Mouse (Mus musculus): ENCODE measurements around the gene Calhm6. TPM values are rescaled to one million over a fixed set of nuclear protein-coding genes. Genes with fewer than 3 reads are reported as not detected.
A peak's percentile ranks its signal among the peaks of the same experiment; 100 is the strongest.

Calhm6 gene
- polyA plus RNA-seq, 1 experiment from 2014 or later, result 0.21 TPM

- 74% methylated on average over 6 of the region's 6 CpGs for WGBS
- DNase-seq (ENCODE audit: low spot score), result no peak
- no peaks in the 10 kb centered on the region for H3K27me3 ChIP-seq (ENCODE audit: low read depth, poor library complexity, severe bottlenecking)
- no peak overlapping the region for H3K4me3 ChIP-seq
- H3K9me3 ChIP-seq (replicated peaks), result peaks cover 12% of the 10 kb centered on the region; the same call in 1 of the 2 replicates
- peaks cover 19% of the 10 kb centered on the region for H3K4me1 ChIP-seq
- no peaks in the 10 kb centered on the region for H3K36me3 ChIP-seq
- no peak overlapping the region for H3K27ac ChIP-seq (replicated peaks)
These were observed 10.2 kb upstream of the Calhm6 start for GRCm38 (mm10) chr10:34138027-34138426.

- no peak overlapping the region for H3K4me3 ChIP-seq
- peaks cover 19% of the 10 kb centered on the region for H3K4me1 ChIP-seq
- DNase-seq (ENCODE audit: low spot score), result peak; percentile 52
- no peak overlapping the region for H3K27ac ChIP-seq (replicated peaks)
- no peaks in the 10 kb centered on the region for H3K27me3 ChIP-seq (ENCODE audit: low read depth, poor library complexity, severe bottlenecking)
- 21% methylated on average over 6 of the region's 6 CpGs for WGBS
- peaks cover under 1% of the 10 kb centered on the region; the same call in 1 of the 2 replicates for H3K9me3 ChIP-seq (replicated peaks)
- H3K36me3 ChIP-seq, result no peaks in the 10 kb centered on the region
These were observed 8.6 kb upstream of the Calhm6 start for GRCm38 (mm10) chr10:34136432-34136831.

DNA sequence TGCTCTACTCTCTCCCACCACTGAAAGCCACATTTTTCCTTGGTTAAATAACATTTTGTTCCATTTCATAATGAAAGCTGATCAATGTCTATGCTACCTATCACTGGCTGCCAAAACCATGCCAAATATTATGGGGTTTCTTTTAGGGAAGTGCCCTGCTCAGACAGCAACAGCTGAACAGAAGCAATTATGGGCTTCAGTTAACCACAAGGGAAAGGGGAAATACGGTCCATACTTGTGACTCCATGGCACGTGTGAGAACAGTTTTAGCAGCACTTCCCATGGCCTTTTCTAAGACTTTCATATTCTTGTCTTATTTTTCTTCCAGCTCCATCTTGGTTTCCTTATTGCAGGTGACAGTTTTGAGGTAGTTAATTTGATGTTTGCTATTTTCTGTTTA is 3.6 kb upstream of the Calhm6 start:
- WGBS, result 81% methylated on average over 2 of the region's 2 CpGs
- Histone ChIP-seq H3K9me3 (replicated peaks) (no peaks in the 10 kb centered on the region), H3K27ac (replicated peaks) (no peak overlapping the region), H3K36me3 (no peaks in the 10 kb centered on the region), H3K4me3 (no peak overlapping the region), H3K4me1 (peaks cover 15% of the 10 kb centered on the region), H3K27me3 (ENCODE audit: low read depth, poor library complexity, severe bottlenecking) (peaks cover 22% of the 10 kb centered on the region)
- DNase-seq (ENCODE audit: low spot score), result no peak

DNA sequence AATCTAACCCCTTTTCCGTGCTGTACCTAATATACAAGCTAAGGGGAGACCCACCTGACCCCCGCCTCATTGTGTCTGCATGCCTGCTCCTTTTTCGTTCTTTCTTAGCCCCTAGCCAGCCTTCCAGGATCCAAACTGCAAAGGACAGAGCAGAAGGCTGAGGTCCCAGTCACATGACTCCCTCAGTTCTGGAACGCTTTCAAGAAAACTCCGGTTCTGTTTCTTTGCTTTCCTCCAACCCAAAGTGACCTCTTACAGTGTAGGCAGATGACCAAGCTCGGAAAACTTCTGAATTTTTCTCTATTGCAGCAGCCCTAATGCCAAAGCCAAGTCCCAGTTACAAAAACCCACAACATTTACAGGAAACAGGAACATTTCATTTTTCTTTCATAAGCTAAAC is 607 bp upstream of the Calhm6 start:
- Histone ChIP-seq H3K4me1 (peaks cover 12% of the 10 kb centered on the region), H3K36me3 (no peaks in the 10 kb centered on the region), H3K9me3 (replicated peaks) (peaks cover 3% of the 10 kb centered on the region; the same call in 1 of the 2 replicates), H3K27me3 (ENCODE audit: low read depth, poor library complexity, severe bottlenecking) (peaks cover 22% of the 10 kb centered on the region), H3K4me3 (no peak overlapping the region), H3K27ac (replicated peaks) (no peak overlapping the region)
- DNase-seq (ENCODE audit: low spot score), result no peak
- 92% methylated on average over 6 of the region's 6 CpGs for WGBS

DNA sequence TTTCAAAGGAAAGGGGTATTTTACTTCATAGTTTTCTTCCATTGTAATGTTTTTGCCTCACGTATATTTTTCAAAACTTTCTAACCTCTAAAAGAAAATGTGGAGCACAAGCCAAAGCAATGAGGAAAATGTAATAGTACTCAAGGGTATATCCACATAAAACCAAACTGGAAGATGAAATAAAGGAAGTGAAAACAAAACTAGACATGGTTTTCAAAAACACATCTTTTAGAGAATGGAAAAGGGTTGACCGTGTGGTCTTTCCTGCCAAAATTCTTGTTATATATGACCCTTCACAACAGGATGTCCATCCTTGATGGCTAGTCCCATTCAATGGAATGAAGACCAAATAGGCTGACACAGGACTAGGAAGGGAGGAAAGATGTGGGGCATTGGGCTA is 9.4 kb downstream of the Calhm6 start:
- H3K9me3 ChIP-seq (replicated peaks), result no peaks in the 10 kb centered on the region
- 93% methylated on average over 2 of the region's 2 CpGs for WGBS
- no peak for DNase-seq (ENCODE audit: low spot score)
- H3K36me3 ChIP-seq, result no peaks in the 10 kb centered on the region
- no peaks in the 10 kb centered on the region for H3K4me1 ChIP-seq
- no peak overlapping the region for H3K4me3 ChIP-seq
- H3K27me3 ChIP-seq (ENCODE audit: low read depth, poor library complexity, severe bottlenecking), result no peaks in the 10 kb centered on the region
- H3K27ac ChIP-seq (replicated peaks), result no peak overlapping the region

GRCm38 (mm10) chr10:34117770-34118169 is 10.0 kb downstream of the Calhm6 start:
- Histone ChIP-seq H3K27ac (replicated peaks) (no peak overlapping the region), H3K36me3 (no peaks in the 10 kb centered on the region), H3K27me3 (ENCODE audit: low read depth, poor library complexity, severe bottlenecking) (no peaks in the 10 kb centered on the region), H3K4me3 (no peak overlapping the region), H3K4me1 (no peaks in the 10 kb centered on the region), H3K9me3 (replicated peaks) (no peaks in the 10 kb centered on the region)
- DNase-seq (ENCODE audit: low spot score), result no peak

DNA sequence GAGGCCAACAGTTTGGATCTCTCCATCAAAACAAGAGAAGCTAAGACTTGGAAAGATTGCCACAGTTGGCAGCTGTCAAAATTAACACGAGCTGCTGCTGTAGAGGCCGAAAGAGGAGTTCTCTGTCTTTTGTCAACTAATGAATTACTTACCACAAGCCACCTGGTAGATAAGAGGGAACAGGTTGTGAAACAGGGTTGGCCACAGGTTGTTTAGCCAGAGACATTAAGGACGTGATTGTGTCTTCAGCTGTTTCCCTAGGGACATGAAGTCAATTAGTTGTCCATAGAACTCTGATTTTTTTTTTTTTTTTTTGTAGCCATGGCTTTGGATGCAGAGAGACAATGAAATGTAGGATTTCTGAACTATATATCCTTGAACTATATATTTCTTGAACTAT is 10.7 kb downstream of the Calhm6 start:
- WGBS, result 84% methylated on average over 3 of the region's 3 CpGs
- no peak for DNase-seq (ENCODE audit: low spot score)

GRCm38 (mm10) chr10:34111964-34112738 is 15.6 kb downstream of the Calhm6 start:
- no peak overlapping the region for H3K4me3 ChIP-seq
- H3K27ac ChIP-seq (replicated peaks), result no peak overlapping the region
- H3K27me3 ChIP-seq (ENCODE audit: low read depth, poor library complexity, severe bottlenecking), result no peaks in the 10 kb centered on the region
- H3K4me1 ChIP-seq, result no peaks in the 10 kb centered on the region
- WGBS, result 77% methylated on average over 4 of the region's 4 CpGs
- H3K36me3 ChIP-seq, result no peaks in the 10 kb centered on the region
- H3K9me3 ChIP-seq (replicated peaks), result no peaks in the 10 kb centered on the region
- no peak for DNase-seq (ENCODE audit: low spot score)

More for the DNA sequence above, 10.7 kb downstream of the Calhm6 start:
- Histone ChIP-seq H3K27ac (replicated peaks) (no peak overlapping the region), H3K4me3 (no peak overlapping the region), H3K9me3 (replicated peaks) (no peaks in the 10 kb centered on the region), H3K36me3 (no peaks in the 10 kb centered on the region), H3K27me3 (ENCODE audit: low read depth, poor library complexity, severe bottlenecking) (no peaks in the 10 kb centered on the region), H3K4me1 (no peaks in the 10 kb centered on the region)

- no peak overlapping the region for H3K4me3 ChIP-seq
- 85% methylated on average over 13 of the region's 13 CpGs for WGBS
- H3K27me3 ChIP-seq (ENCODE audit: low read depth, poor library complexity, severe bottlenecking), result no peaks in the 10 kb centered on the region
- H3K36me3 ChIP-seq, result no peaks in the 10 kb centered on the region
- no peaks in the 10 kb centered on the region for H3K9me3 ChIP-seq (replicated peaks)
- no peak overlapping the region for H3K27ac ChIP-seq (replicated peaks)
- DNase-seq (ENCODE audit: low spot score), result no peak
- no peaks in the 10 kb centered on the region for H3K4me1 ChIP-seq
These were observed 16.8 kb downstream of the Calhm6 start for GRCm38 (mm10) chr10:34110863-34111465.

DNA sequence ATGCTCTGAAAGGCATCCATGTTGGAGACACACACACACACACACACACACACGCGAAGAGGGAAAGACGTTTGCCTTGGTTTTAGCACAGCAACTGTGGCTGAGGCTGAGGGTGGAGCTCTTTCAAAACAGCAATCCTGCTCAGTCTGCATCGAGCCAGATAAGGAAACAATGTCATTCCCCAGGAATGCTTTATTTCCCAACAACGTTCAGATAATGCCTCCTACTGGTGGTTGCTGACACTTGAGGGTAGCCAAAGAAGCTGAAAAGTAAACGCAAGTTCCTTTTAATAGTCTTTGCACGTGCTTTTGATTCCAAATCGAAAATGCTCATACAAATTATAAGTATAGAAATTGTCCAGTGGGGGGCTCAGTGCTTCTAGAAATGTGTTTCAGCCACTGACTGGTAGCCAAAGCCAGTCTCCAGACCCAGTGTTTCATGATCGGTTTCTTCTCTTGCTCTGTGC is 31.3 kb downstream of the Calhm6 start, which contains the start of gene Calhm5:
TSS of gene Calhm5 (minus strand) at position 102 of the 466 bp plus-strand sequence.
- peak within 1 kb of the TSS; percentile 64; the same call in 1 of the 2 replicates for H3K27ac ChIP-seq (replicated peaks)
- peak; percentile 18 for DNase-seq (ENCODE audit: low spot score)
- peak within 1 kb of the TSS; percentile 30 for H3K4me3 ChIP-seq

GRCm38 (mm10) chr10:34095964-34096363 is 31.8 kb downstream of the Calhm6 start:
- DNase-seq (ENCODE audit: low spot score), result no peak
- H3K9me3 ChIP-seq (replicated peaks), result no peaks in the 10 kb centered on the region
- no peaks in the 10 kb centered on the region for H3K36me3 ChIP-seq
- WGBS, result 69% methylated on average over 12 of the region's 12 CpGs
- peak overlapping the region; percentile 30 for H3K4me3 ChIP-seq
- H3K27me3 ChIP-seq (ENCODE audit: low read depth, poor library complexity, severe bottlenecking), result no peaks in the 10 kb centered on the region
- H3K4me1 ChIP-seq, result peaks cover 9% of the 10 kb centered on the region; the same call in 1 of the 2 replicates
- H3K27ac ChIP-seq (replicated peaks), result peak overlapping the region; percentile 64; the same call in 1 of the 2 replicates

More for the DNA sequence above, 31.3 kb downstream of the Calhm6 start, which contains the start of gene Calhm5:
- Histone ChIP-seq H3K9me3 (replicated peaks) (no peaks in the 10 kb centered on the region), H3K36me3 (no peaks in the 10 kb centered on the region), H3K27me3 (ENCODE audit: low read depth, poor library complexity, severe bottlenecking) (no peaks in the 10 kb centered on the region), H3K4me1 (peaks cover 9% of the 10 kb centered on the region; the same call in 1 of the 2 replicates)
- 34% methylated on average over 9 of the region's 9 CpGs for WGBS

GRCm38 (mm10) chr10:34095147-34095546 is 32.6 kb downstream of the Calhm6 start:
- Histone ChIP-seq H3K36me3 (no peaks in the 10 kb centered on the region), H3K4me1 (peaks cover 9% of the 10 kb centered on the region; the same call in 1 of the 2 replicates), H3K9me3 (replicated peaks) (no peaks in the 10 kb centered on the region), H3K27me3 (ENCODE audit: low read depth, poor library complexity, severe bottlenecking) (no peaks in the 10 kb centered on the region), H3K4me3 (no peak overlapping the region), H3K27ac (replicated peaks) (no peak overlapping the region)
- DNase-seq (ENCODE audit: low spot score), result no peak
- WGBS, result 84% methylated on average over 2 of the region's 2 CpGs

- no peak for DNase-seq (ENCODE audit: low spot score)
- no peak overlapping the region for H3K27ac ChIP-seq (replicated peaks)
- WGBS, result 86% methylated on average over 5 of the region's 5 CpGs
- H3K4me3 ChIP-seq, result no peak overlapping the region
- no peaks in the 10 kb centered on the region for H3K36me3 ChIP-seq
- H3K4me1 ChIP-seq, result peaks cover 9% of the 10 kb centered on the region; the same call in 1 of the 2 replicates
- no peaks in the 10 kb centered on the region for H3K27me3 ChIP-seq (ENCODE audit: low read depth, poor library complexity, severe bottlenecking)
- H3K9me3 ChIP-seq (replicated peaks), result no peaks in the 10 kb centered on the region
These were observed 35.9 kb downstream of the Calhm6 start for GRCm38 (mm10) chr10:34091888-34092287.

All from midbrain, embryonic 10.5 days (tissue).